17 mouse cellular contexts compared by ENCODE assay signal in genomic region chr16:96635916-96636315, GRCm38 (mm10).
"Had no signal": no experiment of that assay in that cellular context is flagged by ENCODE, and none has a peak within 500 bp of the region (broad histone marks: within the 10 kb centered on the region; RNA-seq: fewer than 3 reads in every experiment).

No protein-coding gene starts in this region.

- H3K27ac ChIP-seq: liver, embryonic 13.5 days; midbrain, embryonic 15.5 days; neural tube, embryonic 13.5 days; stomach, embryonic 15.5 days had no signal

- H3K36me3 ChIP-seq: liver, embryonic 13.5 days; midbrain, embryonic 15.5 days; stomach, embryonic 15.5 days had no signal

- H3K4me2 ChIP-seq: liver, embryonic 13.5 days; midbrain, embryonic 11.5 days; midbrain, embryonic 15.5 days; neural tube, embryonic 13.5 days; stomach, embryonic 15.5 days had no signal

- H3K4me3 ChIP-seq: liver, embryonic 13.5 days; midbrain, embryonic 15.5 days; myocyte; neural tube, embryonic 13.5 days; stomach, embryonic 15.5 days had no signal

- H3K9ac ChIP-seq: liver, embryonic 13.5 days; midbrain, embryonic 15.5 days; neural tube, embryonic 13.5 days; stomach, embryonic 15.5 days had no signal

- H3K4me1 ChIP-seq: liver, embryonic 13.5 days; midbrain, embryonic 15.5 days; stomach, embryonic 15.5 days had no signal

- H3K9me3 ChIP-seq: liver, embryonic 13.5 days; midbrain, embryonic 15.5 days; neural tube, embryonic 13.5 days; stomach, embryonic 15.5 days had no signal

- H3K27me3 ChIP-seq: liver, embryonic 13.5 days; midbrain, embryonic 15.5 days; neural tube, embryonic 13.5 days; stomach, embryonic 15.5 days had no signal

- DNase-seq: kidney, adult 2 months; kidney, postnatal 10 days; kidney, postnatal 36 days; liver, embryonic 13.5 days; lung, adult 2 months; lung, postnatal 14 days; lung, postnatal 4 days; retina, postnatal 1 day; right cerebral cortex, postnatal 25 days; spleen, adult 18-20 months; thymus, postnatal 25 days had no signal

- ATAC-seq: intestine, postnatal 0 days; midbrain, embryonic 15.5 days had no signal
